In genomic region chr19:24016706-24017386, GRCm38 (mm10) we compare ENCODE assay signal across 9 mouse cellular contexts. TPM values are rescaled to one million over a fixed set of nuclear protein-coding genes. Genes with fewer than 3 reads are reported as not detected.
DNase-seq lines count a peak whose midpoint lies in the region; ATAC-seq and TF ChIP-seq lines count a peak whose summit lies in the region.
"Had no signal": no experiment of that assay in that cellular context is flagged by ENCODE, and none has a peak within 500 bp of the region (broad histone marks: within the 10 kb centered on the region; RNA-seq: fewer than 3 reads in every experiment).

No protein-coding gene starts in this region.

- TF ChIP-seq CTCF in heart, postnatal 0 days (IDR thresholded peaks at IDR 0.05; ENCODE audit: low read depth) = no peak

- H3K36me3 ChIP-seq in ES-E14 (ENCODE audit: control insufficient read depth, insufficient read depth, low read length, poor library complexity, severe bottlenecking) (no peaks in the 10 kb centered on the region; the same call in 1 of the 2 replicates), myocyte (ENCODE audit: control insufficient read depth, insufficient read depth) (no peaks in the 10 kb centered on the region)
- no peaks in the 10 kb centered on the region for H3K36me3 ChIP-seq in forebrain, embryonic 11.5 days (ENCODE audit: control insufficient read depth, insufficient read depth, low read length)
- 0 out of 2 replicates have a peak, but pooled peaks cover 7% of the 10 kb centered on the region for H3K36me3 ChIP-seq in heart, postnatal 0 days (replicated peaks; ENCODE audit: control insufficient read depth, insufficient read depth, low read length)
- H3K36me3 ChIP-seq: liver, embryonic 13.5 days had no signal

- peak; percentile 83 for ATAC-seq in forebrain, embryonic 11.5 days (replicated peaks; ENCODE audit: low FRiP score)
- ATAC-seq in heart, postnatal 0 days (ENCODE audit: insufficient read depth, low read depth) = peak; percentile 50
- ATAC-seq in erythroblast, adult 5-6 weeks (replicated peaks; ENCODE audit: low FRiP score, poor library complexity, severe bottlenecking) = no peak

- TF ChIP-seq EP300 in heart, postnatal 0 days (IDR thresholded peaks at IDR 0.05; ENCODE audit: low read depth) = no peak; the same call in 1 of the 2 replicates

- H3K79me2 ChIP-seq in myocyte (ENCODE audit: control insufficient read depth, insufficient read depth) = no peaks in the 10 kb centered on the region

- H3K4me2 ChIP-seq in forebrain, embryonic 11.5 days (ENCODE audit: low read depth, low read length, severe bottlenecking) = no peak overlapping the region
- H3K4me2 ChIP-seq in heart, postnatal 0 days (ENCODE audit: low read depth, low read length) = no peak overlapping the region
- H3K4me2 ChIP-seq in myocyte (ENCODE audit: low read depth) = peak overlapping the region; percentile 8
- H3K4me2 ChIP-seq: liver, embryonic 13.5 days had no signal

- no peak for DNase-seq in ES-E14 (ENCODE audit: low read depth, low spot score)
- peak; percentile 6 to 55 for DNase-seq in adrenal gland, postnatal 36 days
- peak; percentile 60 for DNase-seq in forebrain, embryonic 11.5 days (ENCODE audit: low spot score)
- no peak for DNase-seq in heart, postnatal 0 days (ENCODE audit: low spot score)
- DNase-seq in kidney, postnatal 4 days = peak; percentile 17 to 31
- DNase-seq in right cerebral cortex, postnatal 36 days (ENCODE audit: low spot score in 2 of 2) = no peak
- DNase-seq: liver, embryonic 13.5 days had no signal

- no peaks in the 10 kb centered on the region for H3K9me3 ChIP-seq in ES-E14 (ENCODE audit: control insufficient read depth, insufficient read depth, low read depth, low read length)
- H3K9me3 ChIP-seq in forebrain, embryonic 11.5 days (ENCODE audit: control insufficient read depth, low read length) = no peaks in the 10 kb centered on the region
- H3K9me3 ChIP-seq in heart, postnatal 0 days (replicated peaks; ENCODE audit: control insufficient read depth, low read length) = no peaks in the 10 kb centered on the region
- H3K9me3 ChIP-seq: liver, embryonic 13.5 days had no signal

- H3K4me1 ChIP-seq in ES-E14 (ENCODE audit: control insufficient read depth in 2 of 2, insufficient read depth in 2 of 2, low read length in 2 of 2, poor library complexity in 1 of 2) = peaks cover 4 to 15% of the 10 kb centered on the region in 2 experiments; a peak in 3 of 4 replicates
- H3K4me1 ChIP-seq in forebrain, embryonic 11.5 days (replicated peaks; ENCODE audit: control insufficient read depth, insufficient read depth, low read length) = peaks cover 13% of the 10 kb centered on the region
- H3K4me1 ChIP-seq in heart, postnatal 0 days (ENCODE audit: control insufficient read depth, insufficient read depth) = peaks cover 39% of the 10 kb centered on the region

- H3ac ChIP-seq in myocyte (ENCODE audit: control insufficient read depth, insufficient read length) = no peak overlapping the region

- TF ChIP-seq POLR2A in myocyte (IDR thresholded peaks at IDR 0.05; ENCODE audit: insufficient read length, low read depth) = no peak

- WGBS in forebrain, embryonic 11.5 days = 10% methylated on average over 3 of the region's 3 CpGs
- WGBS in heart, postnatal 0 days = 29% methylated on average over 3 of the region's 3 CpGs

- H3K4me3 ChIP-seq in ES-E14 (ENCODE audit: insufficient read depth in 1 of 2, low read depth in 1 of 2, low read length in 2 of 2, poor library complexity in 1 of 2, severe bottlenecking in 1 of 2) (no peak overlapping the region), myocyte (no peak overlapping the region)
- H3K4me3 ChIP-seq in forebrain, embryonic 11.5 days (ENCODE audit: low read depth, low read length) = no peak overlapping the region
- H3K4me3 ChIP-seq in heart, postnatal 0 days (ENCODE audit: low read depth, low read length) = no peak overlapping the region
- H3K4me3 ChIP-seq: liver, embryonic 13.5 days had no signal

- no peak overlapping the region for H3K9ac ChIP-seq in ES-E14 (ENCODE audit: insufficient read depth, low read depth, low read length, poor library complexity, severe bottlenecking)
- H3K9ac ChIP-seq in forebrain, embryonic 11.5 days (ENCODE audit: low read length) = no peak overlapping the region
- 0 out of 2 replicates have a peak overlapping the region, but pooled peaks have one; percentile 12 for H3K9ac ChIP-seq in heart, postnatal 0 days (replicated peaks; ENCODE audit: low read depth, low read length)
- H3K9ac ChIP-seq: liver, embryonic 13.5 days had no signal

- H3K27me3 ChIP-seq in forebrain, embryonic 11.5 days (ENCODE audit: control insufficient read depth, insufficient read depth, low read length) = no peaks in the 10 kb centered on the region
- no peaks in the 10 kb centered on the region for H3K27me3 ChIP-seq in heart, postnatal 0 days (ENCODE audit: control insufficient read depth, insufficient read depth, low read length)
- H3K27me3 ChIP-seq in myocyte (ENCODE audit: control insufficient read depth, insufficient read depth, insufficient read length) = no peaks in the 10 kb centered on the region
- H3K27me3 ChIP-seq: liver, embryonic 13.5 days had no signal

- peak overlapping the region; percentile 17; the same call in 1 of the 2 replicates for H3K27ac ChIP-seq in ES-E14 (ENCODE audit: insufficient read depth, low read depth, low read length, poor library complexity, severe bottlenecking)
- peak overlapping the region; percentile 62 for H3K27ac ChIP-seq in forebrain, embryonic 11.5 days (ENCODE audit: low read depth, low read length)
- H3K27ac ChIP-seq in heart, postnatal 0 days (ENCODE audit: low read depth) = peak overlapping the region; percentile 82
- H3K27ac ChIP-seq: liver, embryonic 13.5 days had no signal

- in situ Hi-C loops in ES-E14 (cut with MboI; ENCODE audit: low sequenced_read_pairs in 2 of 2, unreplicated experiment in 2 of 2) = no loop called here

TF ChIP-seq in ES-E14, 5 proteins besides CTCF, POLR2A, EP300 and RAD21:
- TF ChIP-seq HCFC1 (IDR thresholded peaks at IDR 0.05; ENCODE audit: borderline replicate concordance, insufficient read depth, low read length) (no peak), ZC3H11A (IDR thresholded peaks at IDR 0.05; ENCODE audit: borderline replicate concordance, low read depth, low read length) (no peak), ZNF384 (IDR thresholded peaks at IDR 0.05; ENCODE audit: low read depth, low read length) (no peak)

TF ChIP-seq in myocyte, 11 proteins besides CTCF, POLR2A, EP300 and RAD21:
- TF ChIP-seq MYOD1 (IDR thresholded peaks at IDR 0.05; ENCODE audit: control insufficient read depth in 1 of 3, insufficient read length in 2 of 3, low read depth in 2 of 3) = peak in 2 of 3 experiments; percentile 31 to 54
- TF ChIP-seq MYOG (IDR thresholded peaks at IDR 0.05; ENCODE audit: control insufficient read depth in 1 of 3, insufficient read depth in 1 of 3, insufficient read length in 2 of 3, low read depth in 2 of 3) = peak in 2 of 3 experiments; percentile 27 to 48
- no peak for TF ChIP-seq USF1 (IDR thresholded peaks at IDR 0.05; ENCODE audit: low read depth)

RNA-seq across cellular contexts. Expression of gene Fam189a2, which starts 14.0 kb away (rescaled TPM):
- 1.2 and 1.6 TPM in 2 replicates for total RNA-seq in ES-E14 (2012; rRNA removed)
- total RNA-seq in adrenal gland, postnatal 36 days (2021) = 1 to 10 TPM; 6.8 to 8.2 TPM
- polyA plus RNA-seq in forebrain, embryonic 11.5 days (2014; fragmentation: Nextera tagmentation; extraction: Ambion mirVana) = 0.44 and 0.68 TPM in 2 replicates
- total RNA-seq in heart, postnatal 0 days (2014; rRNA removed; ENCODE audit: low replicate concordance) = 98.9 and 100 TPM in 2 replicates
- 7.7 and 8.3 TPM in 2 replicates for polyA plus RNA-seq in heart, postnatal 0 days (2015; fragmentation: Nextera tagmentation; extraction: Ambion mirVana)
- polyA plus RNA-seq in myocyte (2012; fragmentation: generic; extraction: Trizol) = 1.9 TPM
- total RNA-seq in erythroblast, adult 5-6 weeks (2015; ENCODE audit: low replicate concordance) = not detected in 2 replicates
- not detected in 2 replicates for total RNA-seq in erythroblast, adult 5-6 weeks (2017; ENCODE audit: low replicate concordance)

Comparison
In these comparisons a context has a peak if more than half of its experiments do, and no peak if none do; other contexts are left out.
1. DNase-seq: peak in adrenal gland, postnatal 36 days (2 of 2), forebrain, embryonic 11.5 days (single experiment) and kidney, postnatal 4 days (2 of 2); none in ES-E14 (single experiment), heart, postnatal 0 days (single experiment) and right cerebral cortex, postnatal 36 days (0 of 2).
2. H3K27ac ChIP-seq: peak in every context shown above with its lines; median percentile 82 in heart, postnatal 0 days; 62 in forebrain, embryonic 11.5 days; 17 in ES-E14.
3. RNA of gene Fam189a2, which starts 14.0 kb away (total RNA-seq): 98.9 to 100 TPM in heart, postnatal 0 days; 6.8 to 8.2 TPM in adrenal gland, postnatal 36 days, 1.2 to 1.6 TPM in ES-E14 and not detected in erythroblast, adult 5-6 weeks; every median in the first group is over 10 times any median in the second.